Mouse (Mus musculus): Measurements from ENCODE around the gene BC117090. TPM values are rescaled to one million over a fixed set of nuclear protein-coding genes. Genes with fewer than 3 reads are reported as not detected.
"Not testable (repeated sequence)": the region's sequence is repeated elsewhere in the genome, so short reads cannot be mapped to it uniquely, and the experiment has no call there.

Gene BC117090
- not detected in 2 replicates for polyA plus RNA-seq (2015; fragmentation: Nextera tagmentation; extraction: Ambion mirVana)

DNA sequence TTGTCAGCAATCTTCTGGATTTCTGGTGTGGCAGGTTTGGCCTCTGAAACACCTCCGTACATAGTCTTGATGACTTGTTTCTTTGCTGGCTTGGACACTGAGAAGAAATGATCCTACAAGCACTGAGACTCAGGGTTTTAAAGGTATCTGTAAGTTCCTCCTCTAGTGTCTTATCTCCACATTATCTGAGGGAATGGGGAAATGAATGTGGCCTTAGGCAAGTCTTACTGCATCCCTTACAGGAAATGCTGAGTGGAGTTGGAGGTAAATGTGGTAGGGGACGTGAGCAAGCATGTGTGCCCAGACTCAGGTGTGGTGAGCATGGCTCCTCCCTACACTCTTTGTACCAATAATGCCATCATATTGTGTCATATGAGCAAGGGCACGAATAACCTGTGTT is at the start of gene BC117090:
BC117090 (minus strand) TSS at position 101 of the 400 bp plus-strand sequence.
- Histone ChIP-seq H3K4me2 (ENCODE audit: low read length) (no peak within 1 kb of the TSS), H3K27me3 (replicated peaks; ENCODE audit: control insufficient read depth, insufficient read depth, low read length) (no peaks in the 10 kb centered on the region), H3K4me3 (ENCODE audit: low read length) (no peak within 1 kb of the TSS), H3K36me3 (ENCODE audit: control insufficient read depth, insufficient read depth, low read length) (no peaks in the 10 kb centered on the region), H3K9ac (ENCODE audit: low read depth, low read length) (no peak within 1 kb of the TSS), H3K27ac (ENCODE audit: low read depth, low read length) (no peak within 1 kb of the TSS), H3K9me3 (ENCODE audit: control insufficient read depth, low read length) (no peaks in the 10 kb centered on the region), H3K4me1 (ENCODE audit: control insufficient read depth, insufficient read depth, low read depth, low read length) (no peaks in the 10 kb centered on the region)
- 83% methylated on average over 3 of the region's 3 CpGs for WGBS
- no peak for ATAC-seq

DNA sequence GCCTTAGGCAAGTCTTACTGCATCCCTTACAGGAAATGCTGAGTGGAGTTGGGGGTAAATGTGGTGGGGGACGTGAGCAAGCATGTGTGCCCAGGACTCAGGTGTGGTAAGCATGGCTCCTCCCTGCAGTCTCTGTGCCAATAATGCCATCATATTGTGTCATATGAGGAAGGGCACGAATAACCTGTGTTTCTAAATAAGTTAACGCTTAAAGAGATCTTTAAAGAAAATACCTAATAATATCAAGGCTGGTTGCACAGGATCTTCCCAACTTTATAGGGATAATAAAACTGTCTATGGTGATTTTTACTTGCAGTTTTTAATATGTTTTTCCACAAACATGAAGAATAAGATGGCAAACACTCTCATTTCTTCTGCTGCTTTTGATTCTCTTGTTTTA is 33.5 kb upstream of the BC117090 start, which contains the start of gene BC100530:
BC100530 (minus strand) TSS at position 101 of the 400 bp plus-strand sequence.
- H3K4me3 ChIP-seq (ENCODE audit: low read length); H3K27ac ChIP-seq (ENCODE audit: low read depth, low read length); H3K4me2 ChIP-seq (ENCODE audit: low read length); H3K4me1 ChIP-seq (ENCODE audit: control insufficient read depth, insufficient read depth, low read depth, low read length); H3K36me3 ChIP-seq (ENCODE audit: control insufficient read depth, insufficient read depth, low read length); ATAC-seq; H3K9ac ChIP-seq (ENCODE audit: low read depth, low read length); H3K9me3 ChIP-seq (ENCODE audit: control insufficient read depth, low read length); H3K27me3 ChIP-seq (replicated peaks; ENCODE audit: control insufficient read depth, insufficient read depth, low read length): not testable (repeated sequence)
- 87% methylated on average over 3 of the region's 3 CpGs for WGBS

DNA sequence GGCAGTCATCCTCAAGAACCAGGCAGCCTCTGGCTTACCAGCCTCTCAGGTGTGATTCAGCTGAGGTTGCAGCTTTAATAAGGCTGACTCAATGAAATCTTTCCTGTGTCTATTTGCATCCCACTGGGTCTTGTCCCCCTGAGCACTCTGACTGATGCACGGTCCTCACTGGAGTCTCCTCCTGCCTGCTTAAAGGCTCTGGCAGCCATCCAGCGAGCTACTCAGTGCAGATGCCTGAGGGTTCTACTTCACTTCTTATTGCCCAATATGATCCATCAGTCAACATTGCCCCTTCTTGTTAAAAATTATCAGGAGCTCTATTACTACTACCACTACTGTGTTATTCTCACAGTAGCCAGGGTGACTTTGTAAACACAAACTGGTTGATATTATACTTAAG is 3.0 kb upstream of the BC117090 start:
- Histone ChIP-seq H3K9me3 (ENCODE audit: control insufficient read depth, low read length) (no peaks in the 10 kb centered on the region), H3K4me1 (ENCODE audit: control insufficient read depth, insufficient read depth, low read depth, low read length) (no peaks in the 10 kb centered on the region), H3K27me3 (replicated peaks; ENCODE audit: control insufficient read depth, insufficient read depth, low read length) (no peaks in the 10 kb centered on the region), H3K9ac (ENCODE audit: low read depth, low read length) (no peak overlapping the region), H3K36me3 (ENCODE audit: control insufficient read depth, insufficient read depth, low read length) (no peaks in the 10 kb centered on the region), H3K4me3 (ENCODE audit: low read length) (no peak overlapping the region), H3K27ac (ENCODE audit: low read depth, low read length) (no peak overlapping the region), H3K4me2 (ENCODE audit: low read length) (no peak overlapping the region)
- WGBS: 59% methylated on average over 2 of the region's 2 CpGs
- no peak for ATAC-seq

GRCm38 (mm10) chr16:36319286-36319685 is 14.8 kb downstream of the BC117090 start:
- no peak overlapping the region for H3K4me2 ChIP-seq (ENCODE audit: low read length)
- ATAC-seq: no peak
- no peak overlapping the region for H3K27ac ChIP-seq (ENCODE audit: low read depth, low read length)
- no peak overlapping the region for H3K9ac ChIP-seq (ENCODE audit: low read depth, low read length)
- H3K9me3 ChIP-seq (ENCODE audit: control insufficient read depth, low read length): no peaks in the 10 kb centered on the region
- H3K36me3 ChIP-seq (ENCODE audit: control insufficient read depth, insufficient read depth, low read length): no peaks in the 10 kb centered on the region
- H3K4me1 ChIP-seq (ENCODE audit: control insufficient read depth, insufficient read depth, low read depth, low read length): no peaks in the 10 kb centered on the region
- no peaks in the 10 kb centered on the region for H3K27me3 ChIP-seq (replicated peaks; ENCODE audit: control insufficient read depth, insufficient read depth, low read length)
- no peak overlapping the region for H3K4me3 ChIP-seq (ENCODE audit: low read length)

- not testable (repeated sequence) for H3K4me1 ChIP-seq (ENCODE audit: control insufficient read depth, insufficient read depth, low read depth, low read length); ATAC-seq; H3K36me3 ChIP-seq (ENCODE audit: control insufficient read depth, insufficient read depth, low read length); H3K27ac ChIP-seq (ENCODE audit: low read depth, low read length); H3K4me3 ChIP-seq (ENCODE audit: low read length); H3K4me2 ChIP-seq (ENCODE audit: low read length); H3K9me3 ChIP-seq (ENCODE audit: control insufficient read depth, low read length); H3K27me3 ChIP-seq (replicated peaks; ENCODE audit: control insufficient read depth, insufficient read depth, low read length); H3K9ac ChIP-seq (ENCODE audit: low read depth, low read length)
- 76% methylated on average over 6 of the region's 6 CpGs for WGBS
Observed at GRCm38 (mm10) chr16:36316111-36316510, 18.0 kb downstream of the BC117090 start.

DNA sequence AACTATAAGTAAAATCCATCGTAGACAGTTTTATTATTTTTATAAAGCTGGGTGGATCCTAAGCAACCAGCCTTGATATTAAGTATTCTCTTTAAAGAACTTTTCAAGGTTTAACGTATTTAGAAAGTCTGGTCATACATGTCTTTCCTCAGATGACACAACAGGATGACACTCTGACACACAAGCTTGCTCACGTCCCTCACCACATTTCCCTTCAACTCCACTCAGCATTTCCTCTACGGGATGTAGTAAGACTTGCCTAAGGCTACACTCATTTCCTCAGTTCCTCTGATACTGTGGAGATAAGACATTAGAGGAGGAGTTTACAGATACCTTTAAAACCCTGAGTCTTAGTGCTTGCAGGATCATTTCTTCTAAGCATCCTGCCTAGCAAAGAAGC is 26.5 kb downstream of the BC117090 start:
- Histone ChIP-seq H3K9ac (ENCODE audit: low read depth, low read length) (no peak overlapping the region), H3K36me3 (ENCODE audit: control insufficient read depth, insufficient read depth, low read length) (no peaks in the 10 kb centered on the region), H3K27me3 (replicated peaks; ENCODE audit: control insufficient read depth, insufficient read depth, low read length) (no peaks in the 10 kb centered on the region), H3K4me2 (ENCODE audit: low read length) (no peak overlapping the region), H3K27ac (ENCODE audit: low read depth, low read length) (no peak overlapping the region), H3K4me3 (ENCODE audit: low read length) (no peak overlapping the region), H3K4me1 (ENCODE audit: control insufficient read depth, insufficient read depth, low read depth, low read length) (no peaks in the 10 kb centered on the region), H3K9me3 (ENCODE audit: control insufficient read depth, low read length) (no peaks in the 10 kb centered on the region)
- ATAC-seq: no peak
- 84% methylated on average over 4 of the region's 4 CpGs for WGBS

GRCm38 (mm10) chr16:36289140-36289539 is 45.0 kb downstream of the BC117090 start:
- no peak overlapping the region for H3K4me3 ChIP-seq (ENCODE audit: low read length)
- H3K9ac ChIP-seq (ENCODE audit: low read depth, low read length): no peak overlapping the region
- WGBS: 91% methylated on average over 4 of the region's 4 CpGs
- no peak overlapping the region for H3K27ac ChIP-seq (ENCODE audit: low read depth, low read length)
- no peaks in the 10 kb centered on the region for H3K27me3 ChIP-seq (replicated peaks; ENCODE audit: control insufficient read depth, insufficient read depth, low read length)
- no peaks in the 10 kb centered on the region for H3K36me3 ChIP-seq (ENCODE audit: control insufficient read depth, insufficient read depth, low read length)
- H3K9me3 ChIP-seq (ENCODE audit: control insufficient read depth, low read length): no peaks in the 10 kb centered on the region
- no peaks in the 10 kb centered on the region for H3K4me1 ChIP-seq (ENCODE audit: control insufficient read depth, insufficient read depth, low read depth, low read length)
- ATAC-seq: no peak
- no peak overlapping the region for H3K4me2 ChIP-seq (ENCODE audit: low read length)

GRCm38 (mm10) chr16:36276796-36277195 is 57.3 kb downstream of the BC117090 start, which contains the start of gene Stfa1:
Gene Stfa1 (plus strand): TSS chr16:36276951.
- H3K9ac ChIP-seq (ENCODE audit: low read depth, low read length); ATAC-seq; H3K4me2 ChIP-seq (ENCODE audit: low read length); H3K4me3 ChIP-seq (ENCODE audit: low read length); H3K9me3 ChIP-seq (ENCODE audit: control insufficient read depth, low read length); H3K27me3 ChIP-seq (replicated peaks; ENCODE audit: control insufficient read depth, insufficient read depth, low read length); H3K27ac ChIP-seq (ENCODE audit: low read depth, low read length); H3K4me1 ChIP-seq (ENCODE audit: control insufficient read depth, insufficient read depth, low read depth, low read length); H3K36me3 ChIP-seq (ENCODE audit: control insufficient read depth, insufficient read depth, low read length): not testable (repeated sequence)
- WGBS: 92% methylated on average over 4 of the region's 4 CpGs

Measured in hindbrain, embryonic 16.5 days (tissue).